Mouse (Mus musculus) adrenal gland, postnatal 14 days (tissue): ENCODE data around the gene S100a1. TPM values are rescaled to one million over a fixed set of nuclear protein-coding genes. Genes with fewer than 3 reads are reported as not detected.

Experiments
- DNase-seq: peaks from one replicate; pipeline ENCODE4 v3.0.0; 2021; ENCODE audit warnings: mixed read lengths
- long read RNA-seq, 2 experiments: library from polyadenylated mRNA; stranded (forward); transcript quantifications; one replicate each; pipeline ENCODE4 v2.0.0; 2021
- total RNA-seq: library from RNA; stranded (reverse); gene quantifications from 2 replicates; pipeline ENCODE4 v1.2.3, GENCODE M21; 2021

S100a1 gene
- total RNA-seq, result 294 and 337 TPM in 2 replicates
- long read RNA-seq, experiment 1, transcript S100a1-201 (3 exons, 677 nt), result major isoform, 203 of 226 reads
- long read RNA-seq, experiment 1, partial matches to known transcripts, result 15 of 226 reads
- long read RNA-seq, experiment 1, other reads (novel, unspliced or antisense), result 5 of 226 reads
- long read RNA-seq, experiment 2, transcript S100a1-201 (3 exons, 677 nt), result major isoform, 281 of 314 reads
- long read RNA-seq, experiment 2, partial matches to known transcripts, result 29 of 314 reads
- long read RNA-seq, experiment 2, other reads (novel, unspliced or antisense), result 4 of 314 reads

GRCm38 (mm10) chr3:90513796-90514590 is at the start of gene S100a1, which contains the start of gene S100a13:
TSS of gene S100a1 (minus strand) at chr3:90514392.
TSS of gene S100a13 (plus strand) at chr3:90514435.
- peak; percentile 88 for DNase-seq

GRCm38 (mm10) chr3:90560008-90560628 is 45.9 kb upstream of the S100a1 start, which contains the start of gene S100a3:
TSS of gene S100a3 (plus strand) at chr3:90560578.
- DNase-seq, result no peak

- DNase-seq, result peak; percentile 32
These were observed 41.8 kb upstream of the S100a1 start for GRCm38 (mm10) chr3:90555954-90556353.

- no peak for DNase-seq
These were observed 38.0 kb upstream of the S100a1 start for GRCm38 (mm10) chr3:90552231-90552630.

- no peak for DNase-seq
These were observed 36.2 kb upstream of the S100a1 start for GRCm38 (mm10) chr3:90550421-90550790.

- peak; percentile 27 for DNase-seq
These were observed 35.7 kb upstream of the S100a1 start for GRCm38 (mm10) chr3:90549676-90550420.

GRCm38 (mm10) chr3:90540904-90541303 is 26.7 kb upstream of the S100a1 start:
- peak; percentile 48 for DNase-seq

GRCm38 (mm10) chr3:90537905-90538296 is 23.7 kb upstream of the S100a1 start:
- DNase-seq, result no peak

GRCm38 (mm10) chr3:90537141-90537904 is 23.1 kb upstream of the S100a1 start, which contains the start of gene S100a16:
TSS of gene S100a16 (plus strand) at chr3:90537254.
- peak; percentile 89 for DNase-seq

- no peak for DNase-seq
These were observed 21.3 kb upstream of the S100a1 start for GRCm38 (mm10) chr3:90535446-90535845.

GRCm38 (mm10) chr3:90531713-90532112 is 17.5 kb upstream of the S100a1 start:
- DNase-seq, result no peak

GRCm38 (mm10) chr3:90527291-90527873 is 13.2 kb upstream of the S100a1 start:
- DNase-seq, result no peak

- no peak for DNase-seq
These were observed 12.4 kb upstream of the S100a1 start, which contains the start of gene S100a14 for GRCm38 (mm10) chr3:90526580-90526979. TSS of gene S100a14 (plus strand) at chr3:90526856.

GRCm38 (mm10) chr3:90526076-90526475 is 11.9 kb upstream of the S100a1 start:
- no peak for DNase-seq

- DNase-seq, result peak; percentile 65
These were observed 11.2 kb upstream of the S100a1 start for GRCm38 (mm10) chr3:90525421-90525820.

GRCm38 (mm10) chr3:90517711-90518110 is 3.5 kb upstream of the S100a1 start:
- no peak for DNase-seq

- no peak for DNase-seq
These were observed 1.6 kb upstream of the S100a1 start for GRCm38 (mm10) chr3:90515789-90516188.

GRCm38 (mm10) chr3:90515242-90515641 is 1.1 kb upstream of the S100a1 start:
- peak; percentile 62 for DNase-seq

- peak; percentile 84 for DNase-seq
These were observed 499 bp upstream of the S100a1 start for GRCm38 (mm10) chr3:90514691-90515090.

- DNase-seq, result no peak
These were observed 1.1 kb downstream of the S100a1 start for GRCm38 (mm10) chr3:90512948-90513642.
